Mouse (Mus musculus): ENCODE results near the gene Ppp5c. TPM values are rescaled to one million over a fixed set of nuclear protein-coding genes. Genes with fewer than 3 reads are reported as not detected.
A peak's percentile ranks its signal among the peaks of the same experiment; 100 is the strongest.

Ppp5c gene
- polyA plus RNA-seq, 1 experiment from 2014 or later = 88.3 TPM

GRCm38 (mm10) chr7:17062389-17062788, 34.7 kb upstream of the Ppp5c start, which contains the start of gene Hif3a:
Gene Hif3a, minus strand, starts transcription at chr7:17062427.
- Histone ChIP-seq H3K9ac (ENCODE audit: low read depth, low read length) (peak within 1 kb of the TSS; percentile 83), H3K27ac (ENCODE audit: low read length) (peak within 1 kb of the TSS; percentile 100), H3K9me3 (ENCODE audit: control insufficient read depth, low read length) (no peaks in the 10 kb centered on the region), H3K4me1 (ENCODE audit: control insufficient read depth, insufficient read depth, low read length) (peaks cover 30% of the 10 kb centered on the region), H3K4me2 (ENCODE audit: low read depth, low read length) (peak within 1 kb of the TSS; percentile 71), H3K27me3 (replicated peaks; ENCODE audit: control insufficient read depth, insufficient read depth, low read length) (no peaks in the 10 kb centered on the region), H3K4me3 (ENCODE audit: low read length) (peak within 1 kb of the TSS; percentile 74), H3K36me3 (ENCODE audit: control insufficient read depth, insufficient read depth, low read length) (no peaks in the 10 kb centered on the region)
- WGBS = 0% methylated on average over 14 of the region's 15 CpGs
- ATAC-seq = peak; percentile 62

GRCm38 (mm10) chr7:17060782-17061605, 33.3 kb upstream of the Ppp5c start:
- WGBS = 52% methylated on average over 21 of the region's 22 CpGs

GRCm38 (mm10) chr7:17060031-17060781, 32.5 kb upstream of the Ppp5c start:
- no peaks in the 10 kb centered on the region for H3K9me3 ChIP-seq (ENCODE audit: control insufficient read depth, low read length)
- peak overlapping the region; percentile 83 for H3K9ac ChIP-seq (ENCODE audit: low read depth, low read length)
- peak overlapping the region; percentile 71 for H3K4me2 ChIP-seq (ENCODE audit: low read depth, low read length)
- H3K36me3 ChIP-seq (ENCODE audit: control insufficient read depth, insufficient read depth, low read length) = no peaks in the 10 kb centered on the region
- peak overlapping the region; percentile 74 for H3K4me3 ChIP-seq (ENCODE audit: low read length)
- peaks cover 36% of the 10 kb centered on the region for H3K4me1 ChIP-seq (ENCODE audit: control insufficient read depth, insufficient read depth, low read length)
- H3K27me3 ChIP-seq (replicated peaks; ENCODE audit: control insufficient read depth, insufficient read depth, low read length) = no peaks in the 10 kb centered on the region
- 21% methylated on average over 9 of the region's 9 CpGs for WGBS
- H3K27ac ChIP-seq (ENCODE audit: low read length) = peak overlapping the region; percentile 100
- ATAC-seq = peak; percentile 31

More at GRCm38 (mm10) chr7:17060782-17061605, 33.3 kb upstream of the Ppp5c start:
- Histone ChIP-seq H3K9ac (ENCODE audit: low read depth, low read length) (peak overlapping the region; percentile 83), H3K27me3 (replicated peaks; ENCODE audit: control insufficient read depth, insufficient read depth, low read length) (no peaks in the 10 kb centered on the region), H3K27ac (ENCODE audit: low read length) (peak overlapping the region; percentile 100), H3K4me2 (ENCODE audit: low read depth, low read length) (peak overlapping the region; percentile 71), H3K4me3 (ENCODE audit: low read length) (peak overlapping the region; percentile 74), H3K9me3 (ENCODE audit: control insufficient read depth, low read length) (no peaks in the 10 kb centered on the region), H3K36me3 (ENCODE audit: control insufficient read depth, insufficient read depth, low read length) (no peaks in the 10 kb centered on the region), H3K4me1 (ENCODE audit: control insufficient read depth, insufficient read depth, low read length) (peaks cover 33% of the 10 kb centered on the region)
- no peak for ATAC-seq

GRCm38 (mm10) chr7:17059463-17059844, 31.7 kb upstream of the Ppp5c start:
- H3K9ac ChIP-seq (ENCODE audit: low read depth, low read length) = peak overlapping the region; percentile 83
- H3K27ac ChIP-seq (ENCODE audit: low read length) = peak overlapping the region; percentile 100
- H3K9me3 ChIP-seq (ENCODE audit: control insufficient read depth, low read length) = no peaks in the 10 kb centered on the region
- H3K4me3 ChIP-seq (ENCODE audit: low read length) = peak overlapping the region; percentile 74
- peaks cover 5% of the 10 kb centered on the region for H3K36me3 ChIP-seq (ENCODE audit: control insufficient read depth, insufficient read depth, low read length)
- H3K4me2 ChIP-seq (ENCODE audit: low read depth, low read length) = peak overlapping the region; percentile 71
- peaks cover 37% of the 10 kb centered on the region for H3K4me1 ChIP-seq (ENCODE audit: control insufficient read depth, insufficient read depth, low read length)
- no peak for ATAC-seq
- H3K27me3 ChIP-seq (replicated peaks; ENCODE audit: control insufficient read depth, insufficient read depth, low read length) = no peaks in the 10 kb centered on the region
- WGBS = 52% methylated on average over 3 of the region's 3 CpGs

- Histone ChIP-seq H3K27ac (ENCODE audit: low read length) (peak overlapping the region; percentile 100), H3K9ac (ENCODE audit: low read depth, low read length) (peak overlapping the region; percentile 83), H3K4me1 (ENCODE audit: control insufficient read depth, insufficient read depth, low read length) (peaks cover 37% of the 10 kb centered on the region), H3K4me3 (ENCODE audit: low read length) (peak overlapping the region; percentile 74), H3K4me2 (ENCODE audit: low read depth, low read length) (peak overlapping the region; percentile 71), H3K27me3 (replicated peaks; ENCODE audit: control insufficient read depth, insufficient read depth, low read length) (no peaks in the 10 kb centered on the region), H3K9me3 (ENCODE audit: control insufficient read depth, low read length) (no peaks in the 10 kb centered on the region), H3K36me3 (ENCODE audit: control insufficient read depth, insufficient read depth, low read length) (peaks cover 10% of the 10 kb centered on the region)
- WGBS = 21% methylated on average over 8 of the region's 8 CpGs
- peak; percentile 1 for ATAC-seq
Observed at GRCm38 (mm10) chr7:17058816-17059462, 31.2 kb upstream of the Ppp5c start.

GRCm38 (mm10) chr7:17058071-17058689, 30.5 kb upstream of the Ppp5c start:
- Histone ChIP-seq H3K36me3 (ENCODE audit: control insufficient read depth, insufficient read depth, low read length) (peaks cover 17% of the 10 kb centered on the region), H3K27ac (ENCODE audit: low read length) (peak overlapping the region; percentile 100), H3K4me1 (ENCODE audit: control insufficient read depth, insufficient read depth, low read length) (peaks cover 36% of the 10 kb centered on the region), H3K4me3 (ENCODE audit: low read length) (peak overlapping the region; percentile 74), H3K27me3 (replicated peaks; ENCODE audit: control insufficient read depth, insufficient read depth, low read length) (no peaks in the 10 kb centered on the region), H3K4me2 (ENCODE audit: low read depth, low read length) (peak overlapping the region; percentile 71), H3K9ac (ENCODE audit: low read depth, low read length) (peak overlapping the region; percentile 83), H3K9me3 (ENCODE audit: control insufficient read depth, low read length) (no peaks in the 10 kb centered on the region)
- WGBS = under 1% methylated on average over 16 of the region's 16 CpGs
- peak; percentile 78 for ATAC-seq

- H3K4me3 ChIP-seq (ENCODE audit: low read length) = peak overlapping the region; percentile 60
- 18% methylated on average over 14 of the region's 14 CpGs for WGBS
- H3K27ac ChIP-seq (ENCODE audit: low read length) = peak overlapping the region; percentile 98
- H3K9ac ChIP-seq (ENCODE audit: low read depth, low read length) = peak overlapping the region; percentile 77
- H3K4me2 ChIP-seq (ENCODE audit: low read depth, low read length) = peak overlapping the region; percentile 76
- peak; percentile 32 for ATAC-seq
- no peaks in the 10 kb centered on the region for H3K9me3 ChIP-seq (ENCODE audit: control insufficient read depth, low read length)
- peaks cover 31% of the 10 kb centered on the region for H3K4me1 ChIP-seq (ENCODE audit: control insufficient read depth, insufficient read depth, low read length)
- H3K27me3 ChIP-seq (replicated peaks; ENCODE audit: control insufficient read depth, insufficient read depth, low read length) = no peaks in the 10 kb centered on the region
- peaks cover 18% of the 10 kb centered on the region for H3K36me3 ChIP-seq (ENCODE audit: control insufficient read depth, insufficient read depth, low read length)
Observed at GRCm38 (mm10) chr7:17056601-17057523, 29.1 kb upstream of the Ppp5c start.

- Histone ChIP-seq H3K36me3 (ENCODE audit: control insufficient read depth, insufficient read depth, low read length) (peaks cover 18% of the 10 kb centered on the region), H3K9me3 (ENCODE audit: control insufficient read depth, low read length) (no peaks in the 10 kb centered on the region), H3K4me3 (ENCODE audit: low read length) (peak overlapping the region; percentile 60), H3K4me1 (ENCODE audit: control insufficient read depth, insufficient read depth, low read length) (peaks cover 31% of the 10 kb centered on the region), H3K9ac (ENCODE audit: low read depth, low read length) (peak overlapping the region; percentile 77), H3K4me2 (ENCODE audit: low read depth, low read length) (peak overlapping the region; percentile 76), H3K27me3 (replicated peaks; ENCODE audit: control insufficient read depth, insufficient read depth, low read length) (no peaks in the 10 kb centered on the region), H3K27ac (ENCODE audit: low read length) (peak overlapping the region; percentile 98)
- 0% methylated on average over 39 of the region's 42 CpGs for WGBS
- ATAC-seq = peak; percentile 58
Observed at GRCm38 (mm10) chr7:17056081-17056581, 28.4 kb upstream of the Ppp5c start.

All from intestine, embryonic 16.5 days (tissue).